Mouse (Mus musculus) heart, embryonic 11.5 days (tissue): Measurements from ENCODE around the gene Cfb. TPM values are rescaled to one million over a fixed set of nuclear protein-coding genes. Genes with fewer than 3 reads are reported as not detected.

Experiments used
- ATAC-seq: fragments of 200-750 bp; cut with Nextera tagmentation; replicated peaks from 2 replicates; pipeline ENCODE4 v1.8.0; 2017; ENCODE audit warnings: moderate library complexity; ENCODE audit not compliant: insufficient number of reproducible peaks, low FRiP score, low TSS enrichment
- H3K27ac ChIP-seq: fragments of 300-500 bp; sonication (generic); 2 replicates; pipeline ENCODE4 v1.5.1; 2014; ENCODE audit warnings: mild to moderate bottlenecking, low read depth, low read length
- H3K27me3 ChIP-seq: fragments of 300-500 bp; sonication (generic); 2 replicates; pipeline ENCODE4 v1.6.1; 2014; ENCODE audit warnings: mild to moderate bottlenecking, low read length, mixed read lengths; ENCODE audit not compliant: control insufficient read depth, insufficient read depth
- H3K36me3 ChIP-seq: fragments of 300-500 bp; sonication (generic); 2 replicates; pipeline ENCODE4 v1.6.1; 2014; ENCODE audit warnings: mild to moderate bottlenecking, low read length, moderate library complexity, mixed read lengths; ENCODE audit not compliant: control insufficient read depth, insufficient read depth
- H3K4me1 ChIP-seq: fragments of 300-500 bp; sonication (generic); 2 replicates; pipeline ENCODE4 v1.6.1; 2014; ENCODE audit warnings: low read length; ENCODE audit not compliant: control insufficient read depth, insufficient read depth
- H3K4me2 ChIP-seq: fragments of 300-500 bp; sonication (generic); 2 replicates; pipeline ENCODE4 v1.6.1; 2014; ENCODE audit warnings: mild to moderate bottlenecking, moderate library complexity
- H3K4me3 ChIP-seq: fragments of 300-500 bp; sonication (generic); 2 replicates; pipeline ENCODE4 v1.5.1; 2014; ENCODE audit warnings: low read depth, low read length
- H3K9ac ChIP-seq: fragments of 300-500 bp; sonication (generic); 2 replicates; pipeline ENCODE4 v1.6.1; 2014; ENCODE audit warnings: mild to moderate bottlenecking, low read depth, low read length, moderate library complexity
- H3K9me3 ChIP-seq: fragments of 300-500 bp; sonication (generic); replicated peaks from 2 replicates; pipeline ENCODE4 v1.6.1; 2016; ENCODE audit warnings: low read length; ENCODE audit not compliant: control insufficient read depth
- WGBS: fragments of 180-500 bp; shearing (Covaris S2); extraction: QIAGEN DNeasy Blood & Tissue Kit; methylation state at CpG from one replicate; pipeline ENCODE4 v1.1.7; 2014; ENCODE audit not compliant: insufficient replicate concordance; 5-methylcytosine and 5-hydroxymethylcytosine counted together
- polyA plus RNA-seq: library from polyadenylated mRNA; unstranded; fragments of >200 nt; fragmentation: Nextera tagmentation; extraction: Ambion mirVana; gene quantifications from 2 replicates; pipeline ENCODE4 v1.2.1, GENCODE M21; 2014

Cfb gene
- polyA plus RNA-seq, 1 experiment from 2014 or later: 2.5 TPM

- Histone ChIP-seq H3K4me1 (peaks cover 8% of the 10 kb centered on the region; the same call in 1 of the 2 replicates), H3K27me3 (no peaks in the 10 kb centered on the region; the same call in 1 of the 2 replicates), H3K9ac (peak within 1 kb of the TSS; percentile 39; the same call in 1 of the 2 replicates), H3K27ac (no peak within 1 kb of the TSS), H3K4me3 (no peak within 1 kb of the TSS), H3K36me3 (no peaks in the 10 kb centered on the region), H3K9me3 (no peaks in the 10 kb centered on the region), H3K4me2 (no peak within 1 kb of the TSS)
- 55% methylated on average over 11 of the region's 11 CpGs for WGBS
- ATAC-seq: no peak
Measured at GRCm38 (mm10) chr17:34879336-34879879, 17.1 kb upstream of the Cfb start, which contains the start of gene Zbtb12. Zbtb12 (plus strand) TSS chr17:34879483.

DNA sequence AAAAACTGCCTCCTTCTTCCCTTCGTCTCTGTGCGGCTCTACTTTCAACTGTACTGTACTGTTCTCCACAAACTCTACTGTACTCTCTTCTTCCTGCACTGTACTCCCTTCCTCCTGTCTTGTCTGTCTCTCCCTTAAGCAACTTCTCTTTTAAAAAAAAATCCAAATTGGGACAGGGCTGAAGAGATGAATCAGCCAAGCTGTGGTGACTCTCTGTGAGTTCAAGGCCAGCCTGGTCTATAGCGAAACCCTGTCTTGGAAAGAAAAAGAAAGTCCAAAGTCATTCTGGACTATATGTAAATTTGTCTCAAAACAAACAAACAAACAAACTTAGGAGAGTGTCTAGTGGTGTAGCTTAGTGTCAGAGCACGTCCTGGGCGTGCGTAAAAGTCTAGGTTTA lies 12.0 kb upstream of the Cfb start:
- ATAC-seq: no peak
- 88% methylated on average over 6 of the region's 6 CpGs for WGBS
- Histone ChIP-seq H3K27ac (no peak overlapping the region), H3K27me3 (no peaks in the 10 kb centered on the region), H3K4me1 (peaks cover 2% of the 10 kb centered on the region; the same call in 1 of the 2 replicates), H3K9me3 (no peaks in the 10 kb centered on the region), H3K9ac (no peak overlapping the region), H3K4me2 (no peak overlapping the region), H3K4me3 (no peak overlapping the region), H3K36me3 (no peaks in the 10 kb centered on the region)

DNA sequence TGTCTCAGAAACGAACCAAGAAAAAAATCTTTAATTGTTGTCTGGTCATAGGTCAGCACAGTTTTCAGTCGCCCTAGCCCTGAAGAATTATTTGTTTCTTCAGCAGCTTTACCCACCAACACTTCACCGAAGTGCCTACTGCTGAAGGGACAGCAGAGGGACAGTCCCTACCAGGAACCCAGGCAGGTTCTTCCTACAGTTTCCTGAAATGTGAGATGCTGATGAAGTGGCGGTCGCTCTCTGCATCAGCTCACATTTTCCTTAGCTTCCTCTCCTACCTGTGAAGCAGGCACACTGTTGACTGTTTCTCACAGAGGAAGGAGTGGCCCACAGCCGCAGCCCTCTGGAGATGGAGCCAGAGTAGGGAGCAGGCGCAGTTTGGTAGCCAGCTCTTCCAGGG lies 3.7 kb upstream of the Cfb start:
- Histone ChIP-seq H3K9ac (no peak overlapping the region), H3K27ac (no peak overlapping the region), H3K4me1 (no peaks in the 10 kb centered on the region), H3K9me3 (no peaks in the 10 kb centered on the region), H3K36me3 (no peaks in the 10 kb centered on the region), H3K4me2 (no peak overlapping the region), H3K27me3 (peaks cover 9% of the 10 kb centered on the region), H3K4me3 (no peak overlapping the region)
- 59% methylated on average over 7 of the region's 7 CpGs for WGBS
- no peak for ATAC-seq

DNA sequence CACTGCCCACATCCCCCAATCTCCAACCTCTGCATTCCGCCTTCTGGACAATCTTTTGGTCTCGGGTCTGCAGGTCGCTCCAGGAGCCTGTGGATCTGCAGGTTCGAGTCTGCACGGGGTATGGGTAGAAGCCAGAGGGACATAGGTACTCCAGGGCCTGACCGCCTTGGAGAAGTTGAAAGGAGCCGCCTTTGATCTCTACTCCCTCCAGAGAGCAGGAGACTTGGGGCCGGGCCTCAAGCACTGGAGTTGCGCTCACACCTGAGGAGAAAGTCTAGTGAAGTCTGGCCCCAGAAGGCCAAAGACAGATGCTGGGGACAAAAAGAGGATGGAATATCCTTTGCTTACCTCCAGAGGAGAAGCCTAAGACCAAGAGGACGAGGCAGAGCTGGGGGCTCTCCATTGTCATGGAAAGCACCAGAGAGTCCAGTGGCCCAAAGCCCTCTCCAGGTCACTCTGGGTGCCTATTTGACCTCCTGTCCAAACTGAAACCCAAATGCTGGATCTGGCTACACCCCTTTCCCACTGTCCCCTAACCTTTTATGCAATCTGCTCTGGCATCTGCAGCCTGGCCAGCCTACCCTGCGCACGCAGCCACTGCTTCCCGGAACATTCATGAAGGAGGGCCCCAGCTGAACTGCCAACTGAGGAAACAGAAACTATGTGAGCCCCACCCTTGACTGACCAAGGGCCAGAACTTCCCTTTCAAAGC lies 458 bp downstream of the Cfb start:
- Histone ChIP-seq H3K9ac (no peak overlapping the region), H3K4me1 (no peaks in the 10 kb centered on the region), H3K27me3 (peaks cover 9% of the 10 kb centered on the region), H3K9me3 (no peaks in the 10 kb centered on the region), H3K36me3 (no peaks in the 10 kb centered on the region), H3K27ac (no peak overlapping the region), H3K4me2 (no peak overlapping the region), H3K4me3 (no peak overlapping the region)
- 66% methylated on average over 13 of the region's 13 CpGs for WGBS
- no peak for ATAC-seq

- no peaks in the 10 kb centered on the region for H3K4me1 ChIP-seq
- no peaks in the 10 kb centered on the region for H3K9me3 ChIP-seq
- 76% methylated on average over 9 of the region's 9 CpGs for WGBS
- H3K4me2 ChIP-seq: no peak overlapping the region
- H3K4me3 ChIP-seq: no peak overlapping the region
- H3K27ac ChIP-seq: no peak overlapping the region
- no peak for ATAC-seq
- H3K9ac ChIP-seq: no peak overlapping the region
- H3K36me3 ChIP-seq: peaks cover 4% of the 10 kb centered on the region; the same call in 1 of the 2 replicates
- H3K27me3 ChIP-seq: peaks cover 9% of the 10 kb centered on the region
Measured at GRCm38 (mm10) chr17:34860514-34860913, 1.8 kb downstream of the Cfb start.

- Histone ChIP-seq H3K9ac (no peak overlapping the region), H3K36me3 (peaks cover 17% of the 10 kb centered on the region; the same call in 1 of the 2 replicates), H3K27ac (no peak overlapping the region), H3K4me1 (no peaks in the 10 kb centered on the region), H3K4me3 (no peak overlapping the region), H3K9me3 (no peaks in the 10 kb centered on the region), H3K4me2 (no peak overlapping the region), H3K27me3 (peaks cover 9% of the 10 kb centered on the region)
- WGBS: 87% methylated on average over 4 of the region's 4 CpGs
- ATAC-seq: no peak
Measured at GRCm38 (mm10) chr17:34858670-34859069, 3.6 kb downstream of the Cfb start.

GRCm38 (mm10) chr17:34855825-34856224 lies 6.5 kb downstream of the Cfb start:
- no peak overlapping the region for H3K9ac ChIP-seq
- H3K4me2 ChIP-seq: no peak overlapping the region
- peaks cover 7% of the 10 kb centered on the region for H3K4me1 ChIP-seq
- ATAC-seq: no peak
- no peak overlapping the region for H3K4me3 ChIP-seq
- H3K36me3 ChIP-seq: peaks cover 27% of the 10 kb centered on the region; the same call in 1 of the 2 replicates
- no peaks in the 10 kb centered on the region for H3K27me3 ChIP-seq
- H3K9me3 ChIP-seq: no peaks in the 10 kb centered on the region
- H3K27ac ChIP-seq: no peak overlapping the region
- 40% methylated on average over 3 of the region's 3 CpGs for WGBS

DNA sequence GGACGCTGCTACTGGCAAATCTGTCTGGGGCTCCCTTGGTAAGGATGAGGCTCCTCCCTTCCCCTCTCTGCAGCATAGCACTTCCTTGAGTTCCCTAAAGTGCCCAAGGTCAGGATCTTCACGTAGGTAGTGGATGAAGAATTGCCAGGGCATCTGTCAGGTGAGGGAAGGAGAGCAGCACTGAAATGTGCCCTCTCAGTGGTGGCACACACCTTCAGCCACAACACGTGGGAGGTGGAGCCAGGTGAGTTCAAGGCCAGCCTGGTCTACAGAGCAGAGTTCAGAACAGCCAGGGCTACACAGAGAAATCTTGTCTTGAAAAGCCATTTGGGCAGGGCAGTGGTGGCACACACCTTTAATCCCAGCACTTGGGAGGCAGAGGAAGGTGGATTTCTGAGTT lies 7.6 kb downstream of the Cfb start:
- WGBS: 85% methylated on average over 3 of the region's 3 CpGs
- Histone ChIP-seq H3K4me1 (peaks cover 8% of the 10 kb centered on the region), H3K9me3 (no peaks in the 10 kb centered on the region), H3K36me3 (peaks cover 27% of the 10 kb centered on the region; the same call in 1 of the 2 replicates), H3K27me3 (no peaks in the 10 kb centered on the region), H3K27ac (no peak overlapping the region), H3K4me3 (no peak overlapping the region), H3K4me2 (no peak overlapping the region), H3K9ac (no peak overlapping the region)
- no peak for ATAC-seq
